Mouse (Mus musculus): ENCODE measurements around the gene Usp25. TPM values are rescaled to one million over a fixed set of nuclear protein-coding genes. Genes with fewer than 3 reads are reported as not detected.

Usp25 gene
- total RNA-seq, 2 experiments from 2014 or later, result 79.1 to 87.6 TPM

- intact Hi-C loops (cut with DNase I), result no loop called here
- DNase-seq, result no peak
These were observed 97.8 kb downstream of the Usp25 start for GRCm38 (mm10) chr16:77111268-77111667.

- DNase-seq, result no peak
- intact Hi-C loops (cut with DNase I), result loop anchor here (5.0 kb wide), 1 partner anchor 321 kb away; no protein-coding TSS in a partner anchor
These were observed 112.4 kb downstream of the Usp25 start for GRCm38 (mm10) chr16:77125908-77126307.

GRCm38 (mm10) chr16:77128683-77129082, 115.2 kb downstream of the Usp25 start:
- no peak for DNase-seq
- intact Hi-C loops (cut with DNase I), result loop anchor here (5.0 kb wide), 1 partner anchor 319 kb away; no protein-coding TSS in a partner anchor

- intact Hi-C loops (cut with DNase I), result no loop called here
- no peak for DNase-seq
These were observed 119.5 kb downstream of the Usp25 start for GRCm38 (mm10) chr16:77133055-77133454.

GRCm38 (mm10) chr16:77140651-77141050, 127.1 kb downstream of the Usp25 start:
- intact Hi-C loops (cut with DNase I), result no loop called here
- DNase-seq, result no peak

GRCm38 (mm10) chr16:77146801-77147200, 133.3 kb downstream of the Usp25 start:
- no peak for DNase-seq
- intact Hi-C loops (cut with DNase I), result no loop called here

GRCm38 (mm10) chr16:77150338-77150737, 136.8 kb downstream of the Usp25 start:
- DNase-seq, result no peak
- intact Hi-C loops (cut with DNase I), result no loop called here

- intact Hi-C loops (cut with DNase I), result no loop called here
- DNase-seq, result no peak
These were observed 137.4 kb downstream of the Usp25 start for GRCm38 (mm10) chr16:77150884-77151283.

GRCm38 (mm10) chr16:77152288-77152687, 138.8 kb downstream of the Usp25 start:
- no peak for DNase-seq
- intact Hi-C loops (cut with DNase I), result no loop called here

- DNase-seq, result no peak
- intact Hi-C loops (cut with DNase I), result no loop called here
These were observed 139.8 kb downstream of the Usp25 start for GRCm38 (mm10) chr16:77153216-77153715.

- intact Hi-C loops (cut with DNase I), result no loop called here
- no peak for DNase-seq
These were observed 140.3 kb downstream of the Usp25 start for GRCm38 (mm10) chr16:77153815-77154214.

GRCm38 (mm10) chr16:77154831-77155230, 141.3 kb downstream of the Usp25 start:
- no peak for DNase-seq
- intact Hi-C loops (cut with DNase I), result no loop called here

All from gastrocnemius, postnatal 36 days (tissue).